Mouse (Mus musculus): Measurements from ENCODE around the gene Dnm3. TPM values are rescaled to one million over a fixed set of nuclear protein-coding genes. Genes with fewer than 3 reads are reported as not detected.

Dnm3 gene
- total and polyA plus RNA-seq, 3 experiments = 3.3 to 18.1 (median 11.6) TPM

GRCm38 (mm10) chr1:162074626-162075410 lies 403.0 kb downstream of the Dnm3 start:
- DNase-seq = no peak

- DNase-seq = no peak
Observed at GRCm38 (mm10) chr1:162072917-162073578, 404.8 kb downstream of the Dnm3 start.

- DNase-seq = no peak
Observed at GRCm38 (mm10) chr1:162053608-162054007, 424.2 kb downstream of the Dnm3 start.

- DNase-seq = no peak
Observed at GRCm38 (mm10) chr1:162053186-162053585, 424.6 kb downstream of the Dnm3 start.

GRCm38 (mm10) chr1:162052755-162053154 lies 425.1 kb downstream of the Dnm3 start:
- DNase-seq = no peak

GRCm38 (mm10) chr1:162052138-162052537 lies 425.7 kb downstream of the Dnm3 start:
- DNase-seq = no peak

- DNase-seq = no peak
Observed at GRCm38 (mm10) chr1:162051710-162052109, 426.1 kb downstream of the Dnm3 start.

- no peak for DNase-seq
Observed at GRCm38 (mm10) chr1:162047673-162048072, 430.2 kb downstream of the Dnm3 start.

- DNase-seq = no peak
Observed at GRCm38 (mm10) chr1:162043788-162044717, 433.8 kb downstream of the Dnm3 start.

GRCm38 (mm10) chr1:162043216-162043615 lies 434.6 kb downstream of the Dnm3 start:
- DNase-seq = no peak

- no peak for DNase-seq
Observed at GRCm38 (mm10) chr1:162042384-162042783, 435.4 kb downstream of the Dnm3 start.

- peak; percentile 39 for DNase-seq
Observed at GRCm38 (mm10) chr1:162040490-162041274, 437.2 kb downstream of the Dnm3 start.

GRCm38 (mm10) chr1:162039808-162040207 lies 438.0 kb downstream of the Dnm3 start:
- DNase-seq = peak; percentile 69

GRCm38 (mm10) chr1:162039011-162039595 lies 438.7 kb downstream of the Dnm3 start:
- peak; percentile 6 for DNase-seq

- DNase-seq = no peak
Observed at GRCm38 (mm10) chr1:162038431-162038830, 439.4 kb downstream of the Dnm3 start.

- peak; percentile 48 for DNase-seq
Observed at GRCm38 (mm10) chr1:162037968-162038421, 439.8 kb downstream of the Dnm3 start.

GRCm38 (mm10) chr1:162037185-162037765 lies 440.6 kb downstream of the Dnm3 start:
- DNase-seq = no peak

GRCm38 (mm10) chr1:162036461-162036835 lies 441.4 kb downstream of the Dnm3 start:
- DNase-seq = no peak

GRCm38 (mm10) chr1:162035800-162036460 lies 441.9 kb downstream of the Dnm3 start:
- DNase-seq = no peak

- no peak for DNase-seq
Observed at GRCm38 (mm10) chr1:162023681-162024270, 454.1 kb downstream of the Dnm3 start.

Data from adrenal gland, adult 2 months (tissue).